In the genomic region with DNA sequence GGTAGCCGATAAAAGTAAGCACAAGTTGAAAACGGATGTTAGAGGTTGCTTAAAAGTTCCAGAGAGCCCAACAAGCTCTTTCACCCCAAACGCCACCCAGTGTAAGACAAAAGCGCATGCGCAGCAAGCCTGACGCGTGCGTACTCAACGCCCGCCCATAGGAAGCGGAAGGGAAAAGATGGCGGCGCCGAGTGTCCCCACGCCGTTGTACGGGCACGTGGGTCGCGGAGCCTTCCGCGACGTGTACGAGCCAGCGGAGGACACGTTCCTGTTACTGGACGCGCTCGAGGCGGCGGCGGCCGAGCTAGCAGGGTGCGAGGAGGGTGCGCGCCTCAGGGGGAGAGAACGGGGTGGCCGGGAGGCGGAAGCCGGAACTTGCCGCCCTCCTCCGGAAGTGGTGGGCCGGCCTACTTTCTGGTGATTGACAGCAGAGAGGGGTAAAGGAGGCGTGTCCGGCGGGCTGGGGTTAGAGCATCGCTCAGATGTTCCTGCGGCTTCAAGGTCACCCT, we compare ENCODE assay signal across 8 mouse cellular contexts. TPM values are rescaled to one million over a fixed set of nuclear protein-coding genes. Genes with fewer than 3 reads are reported as not detected.
DNase-seq lines count a peak whose midpoint lies in the region; ATAC-seq and TF ChIP-seq lines count a peak whose summit lies in the region.

TSS of gene N6amt1 (plus strand) at position 111 of the 509 bp plus-strand sequence.

- H3K4me3 ChIP-seq in C2C12 (ENCODE audit: insufficient read depth, poor library complexity, severe bottlenecking) = peak within 1 kb of the TSS; percentile 53
- peak within 1 kb of the TSS; percentile 96 for H3K4me3 ChIP-seq in erythroblast, embryonic 14.5 days (replicated peaks)
- peak within 1 kb of the TSS; percentile 78 for H3K4me3 ChIP-seq in heart, embryonic 12.5 days
- peak within 1 kb of the TSS; percentile 81 for H3K4me3 ChIP-seq in kidney, postnatal 0 days (replicated peaks; ENCODE audit: low read depth, low read length)
- H3K4me3 ChIP-seq in liver, embryonic 11.5 days (ENCODE audit: low read depth, low read length) = peak within 1 kb of the TSS; percentile 79
- peak within 1 kb of the TSS; percentile 69 for H3K4me3 ChIP-seq in stomach, embryonic 14.5 days (ENCODE audit: low read depth, low read length)

- peak within 1 kb of the TSS; percentile 87 for H3K9ac ChIP-seq in heart, embryonic 12.5 days
- H3K9ac ChIP-seq in kidney, postnatal 0 days (ENCODE audit: low read depth, low read length) = peak within 1 kb of the TSS; percentile 87
- H3K9ac ChIP-seq in liver, embryonic 11.5 days (ENCODE audit: low read depth, low read length) = peak within 1 kb of the TSS; percentile 84
- H3K9ac ChIP-seq in stomach, embryonic 14.5 days (replicated peaks; ENCODE audit: low read depth, low read length) = peak within 1 kb of the TSS; percentile 66

- H3K79me3 ChIP-seq in C2C12 (ENCODE audit: low read depth) = no peaks in the 10 kb centered on the region

- no peaks in the 10 kb centered on the region for H3K79me2 ChIP-seq in C2C12 (ENCODE audit: control insufficient read depth, insufficient read depth)

- peaks cover 12% of the 10 kb centered on the region for H3K4me1 ChIP-seq in erythroblast, embryonic 14.5 days (ENCODE audit: control insufficient read depth)
- no peaks in the 10 kb centered on the region for H3K4me1 ChIP-seq in heart, embryonic 12.5 days (replicated peaks)
- peaks cover 5% of the 10 kb centered on the region; the same call in 1 of the 2 replicates for H3K4me1 ChIP-seq in kidney, postnatal 0 days (replicated peaks; ENCODE audit: insufficient read depth, low read length)
- no peaks in the 10 kb centered on the region for H3K4me1 ChIP-seq in liver, embryonic 11.5 days (replicated peaks; ENCODE audit: control insufficient read depth, insufficient read depth, low read length)
- no peaks in the 10 kb centered on the region for H3K4me1 ChIP-seq in stomach, embryonic 14.5 days (ENCODE audit: control insufficient read depth, insufficient read depth, low read length)

- H3K27ac ChIP-seq in heart, embryonic 12.5 days (ENCODE audit: poor library complexity, severe bottlenecking) = peak within 1 kb of the TSS; percentile 95
- H3K27ac ChIP-seq in kidney, postnatal 0 days = peak within 1 kb of the TSS; percentile 98
- H3K27ac ChIP-seq in liver, embryonic 11.5 days (ENCODE audit: low read depth, low read length) = peak within 1 kb of the TSS; percentile 88
- H3K27ac ChIP-seq in stomach, embryonic 14.5 days (ENCODE audit: low read length) = peak within 1 kb of the TSS; percentile 94

- peak; percentile 97 for ATAC-seq in heart, embryonic 12.5 days (ENCODE audit: insufficient number of reproducible peaks, low FRiP score)
- ATAC-seq in kidney, postnatal 0 days (replicated peaks; ENCODE audit: low FRiP score, low read depth) = peak; percentile 99
- peak; percentile 99 for ATAC-seq in liver, embryonic 11.5 days (replicated peaks; ENCODE audit: low FRiP score)
- ATAC-seq in stomach, embryonic 14.5 days (ENCODE audit: insufficient number of reproducible peaks, insufficient read depth, low FRiP score, low read depth) = peak; percentile 98

- TF ChIP-seq POLR2A in brain, embryonic 14.5 days (IDR thresholded peaks at IDR 0.05; ENCODE audit: borderline replicate concordance, extremely low read depth, insufficient read depth, insufficient read length, poor library complexity, severe bottlenecking) = 0 out of 2 replicates have a peak, but pooled peaks have one; percentile 18

- no peaks in the 10 kb centered on the region for H3K27me3 ChIP-seq in C2C12 (ENCODE audit: control insufficient read depth, insufficient read depth, insufficient read length)
- no peaks in the 10 kb centered on the region; the same call in 1 of the 2 replicates for H3K27me3 ChIP-seq in erythroblast, embryonic 14.5 days (ENCODE audit: control insufficient read depth)
- no peaks in the 10 kb centered on the region for H3K27me3 ChIP-seq in heart, embryonic 12.5 days (replicated peaks)
- no peaks in the 10 kb centered on the region for H3K27me3 ChIP-seq in kidney, postnatal 0 days (ENCODE audit: insufficient read depth, low read length)
- no peaks in the 10 kb centered on the region for H3K27me3 ChIP-seq in liver, embryonic 11.5 days (replicated peaks; ENCODE audit: control insufficient read depth, insufficient read depth, low read length)
- H3K27me3 ChIP-seq in stomach, embryonic 14.5 days (ENCODE audit: control insufficient read depth, insufficient read depth, low read length) = no peaks in the 10 kb centered on the region

- peak within 1 kb of the TSS; percentile 87 for H3ac ChIP-seq in C2C12 (ENCODE audit: control insufficient read depth, insufficient read length, low read depth)

- H3K9me3 ChIP-seq in erythroblast, embryonic 14.5 days (ENCODE audit: control insufficient read depth, low read length) = no peaks in the 10 kb centered on the region
- H3K9me3 ChIP-seq in heart, embryonic 12.5 days (replicated peaks) = no peaks in the 10 kb centered on the region; the same call in 1 of the 2 replicates
- H3K9me3 ChIP-seq in kidney, postnatal 0 days (replicated peaks; ENCODE audit: low read length) = no peaks in the 10 kb centered on the region
- H3K9me3 ChIP-seq in liver, embryonic 11.5 days (ENCODE audit: control insufficient read depth, low read length) = no peaks in the 10 kb centered on the region
- no peaks in the 10 kb centered on the region for H3K9me3 ChIP-seq in stomach, embryonic 14.5 days (ENCODE audit: control insufficient read depth, low read depth, low read length)

- peak within 1 kb of the TSS; percentile 60 for H3K4me2 ChIP-seq in heart, embryonic 12.5 days
- peak within 1 kb of the TSS; percentile 55 for H3K4me2 ChIP-seq in kidney, postnatal 0 days (ENCODE audit: low read length)
- H3K4me2 ChIP-seq in liver, embryonic 11.5 days = peak within 1 kb of the TSS; percentile 59
- peak within 1 kb of the TSS; percentile 36 for H3K4me2 ChIP-seq in stomach, embryonic 14.5 days (replicated peaks; ENCODE audit: low read depth, low read length)

- no peak for TF ChIP-seq CTCF in C2C12 (IDR thresholded peaks at IDR 0.05; ENCODE audit: control insufficient read depth, insufficient read depth, insufficient read length)
- TF ChIP-seq CTCF in brain, embryonic 14.5 days (IDR thresholded peaks at IDR 0.05; ENCODE audit: borderline replicate concordance, extremely low read depth, insufficient read depth, insufficient read length) = no peak
- no peak for TF ChIP-seq CTCF in kidney, postnatal 0 days (IDR thresholded peaks at IDR 0.05; ENCODE audit: low read depth)

- H3K36me3 ChIP-seq in C2C12 (ENCODE audit: control insufficient read depth, insufficient read depth) = peaks cover 7% of the 10 kb centered on the region
- peaks cover 13% of the 10 kb centered on the region for H3K36me3 ChIP-seq in erythroblast, embryonic 14.5 days (ENCODE audit: control insufficient read depth)
- peaks cover 29% of the 10 kb centered on the region for H3K36me3 ChIP-seq in heart, embryonic 12.5 days
- peaks cover 14% of the 10 kb centered on the region for H3K36me3 ChIP-seq in kidney, postnatal 0 days (ENCODE audit: insufficient read depth, low read length)
- 0 out of 2 replicates have a peak, but pooled peaks cover 3% of the 10 kb centered on the region for H3K36me3 ChIP-seq in liver, embryonic 11.5 days (ENCODE audit: control insufficient read depth, insufficient read depth, low read length)
- H3K36me3 ChIP-seq in stomach, embryonic 14.5 days (ENCODE audit: control insufficient read depth, insufficient read depth, low read length) = peaks cover 11% of the 10 kb centered on the region; the same call in 1 of the 2 replicates

- peak; percentile 97 for DNase-seq in brain, embryonic 14.5 days (ENCODE audit: low read depth)
- DNase-seq in kidney, postnatal 0 days (ENCODE audit: low spot score) = peak; percentile 97
- peak; percentile 94 for DNase-seq in liver, embryonic 11.5 days (ENCODE audit: low spot score)
- DNase-seq in naive thymus-derived CD4-positive, alpha-beta T cell, adult 2 months (ENCODE audit: low read depth) = peak; percentile 98

- WGBS in heart, embryonic 12.5 days = under 1% methylated on average over 48 of the region's 48 CpGs
- 0% methylated on average over 46 of the region's 48 CpGs for WGBS in kidney, postnatal 0 days
- under 1% methylated on average over 48 of the region's 48 CpGs for WGBS in liver, embryonic 11.5 days
- WGBS in stomach, embryonic 14.5 days = under 1% methylated on average over 48 of the region's 48 CpGs

TF ChIP-seq in C2C12, 6 proteins besides CTCF, POLR2A, EP300 and RAD21:
- TF ChIP-seq FOSL1 (IDR thresholded peaks at IDR 0.05; ENCODE audit: insufficient read depth, low read length, poor library complexity, severe bottlenecking) (no peak), MYOD1 (IDR thresholded peaks at IDR 0.05; ENCODE audit: control insufficient read depth, insufficient read length, low read depth) (no peak), MAX (IDR thresholded peaks at IDR 0.05) (peak; percentile 95), CEBPB (IDR thresholded peaks at IDR 0.05; ENCODE audit: low read depth) (no peak)

RNA-seq across cellular contexts. Expression of gene N6amt1, which starts in this region (rescaled TPM):
- polyA plus RNA-seq in C2C12 (2012; fragmentation: generic; extraction: Trizol) = 7.3 TPM
- polyA plus RNA-seq in brain, embryonic 14.5 days (2012; rRNA removed) = 15.8 and 17.7 TPM in 2 replicates
- 0.06 and 0.19 TPM in 2 replicates for polyA plus RNA-seq in erythroblast, embryonic 14.5 days (2012)
- 22.5 and 24.4 TPM in 2 replicates for polyA plus RNA-seq in heart, embryonic 12.5 days (2016; fragmentation: Nextera tagmentation; extraction: Ambion mirVana)
- polyA plus RNA-seq in kidney, postnatal 0 days (2015; fragmentation: Nextera tagmentation; extraction: Ambion mirVana) = 27.2 and 30.6 TPM in 2 replicates
- polyA plus RNA-seq in liver, embryonic 11.5 days (2014; fragmentation: Nextera tagmentation; extraction: Ambion mirVana) = 15.3 and 19.5 TPM in 2 replicates
- polyA plus RNA-seq in stomach, embryonic 14.5 days (2014; fragmentation: Nextera tagmentation; extraction: Ambion mirVana) = 26.7 and 29.6 TPM in 2 replicates

Comparison
In these comparisons a context has a peak if more than half of its experiments do, and no peak if none do; other contexts are left out.
1. Peak in every context shown above with its lines: DNase-seq, ATAC-seq, H3K4me3 ChIP-seq and H3K27ac ChIP-seq.